Mouse (Mus musculus) cortical plate, adult 2 months (tissue): ENCODE data around the gene Smyd1. TPM values are rescaled to one million over a fixed set of nuclear protein-coding genes. Genes with fewer than 3 reads are reported as not detected.
"Not testable (repeated sequence)": the region's sequence is repeated elsewhere in the genome, so short reads cannot be mapped to it uniquely, and the experiment has no call there.

Experiments used
- H3K27ac ChIP-seq: fragments of 200-500 bp; 2 replicates; pipeline ENCODE4 v1.5.1; 2012; ENCODE audit warnings: low read length, control low read depth, inconsistent platforms; ENCODE audit not compliant: insufficient read depth
- H3K4me1 ChIP-seq: fragments of 200-500 bp; 2 replicates; pipeline ENCODE4 v1.6.1; 2011; ENCODE audit warnings: low read length; ENCODE audit not compliant: control insufficient read depth, insufficient read depth
- H3K4me3 ChIP-seq: fragments of 200-500 bp; 2 replicates; pipeline ENCODE4 v1.5.1; 2011; ENCODE audit warnings: mild to moderate bottlenecking, low read length, control low read depth; ENCODE audit not compliant: insufficient read depth
- CTCF ChIP-seq: fragments of 200-500 bp; IDR thresholded peaks from 2 replicates; pipeline ENCODE4 v1.5.1; 2011; ENCODE audit warnings: mild to moderate bottlenecking, control low read depth, low read length; ENCODE audit not compliant: insufficient read depth; ENCODE audit errors: extremely low read depth
- POLR2A ChIP-seq: fragments of 200-500 bp; IDR thresholded peaks from 2 replicates; pipeline ENCODE4 v1.6.1; 2011; ENCODE audit warnings: mild to moderate bottlenecking, low read length, control low read depth; ENCODE audit not compliant: insufficient read depth; ENCODE audit errors: extremely low read depth
- polyA plus RNA-seq: library from polyadenylated mRNA; depleted of rRNA; stranded (reverse); fragments of >200 nt; gene quantifications from 2 replicates; pipeline ENCODE4 v1.2.3, GENCODE M21; 2012

Smyd1 gene
- polyA plus RNA-seq, 1 experiment, result 1.9 TPM

DNA sequence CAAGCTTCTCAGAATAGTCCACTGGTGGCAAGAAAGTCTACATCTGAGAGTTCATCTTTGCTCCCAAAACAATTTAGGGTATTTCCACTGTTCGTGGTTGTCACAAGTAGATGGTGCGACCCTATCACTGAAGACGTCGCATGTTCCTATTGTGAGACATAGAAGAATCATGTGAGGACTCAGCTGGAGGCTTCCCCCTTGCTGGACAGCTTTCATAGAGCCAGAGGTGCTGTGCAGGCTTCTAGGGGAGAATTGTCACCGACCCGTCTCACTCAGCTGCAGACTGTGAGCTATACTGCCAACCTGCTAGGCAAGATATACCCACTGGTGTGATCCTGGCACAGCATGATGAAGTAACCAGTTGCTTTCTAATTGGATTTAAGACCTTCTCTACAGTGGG is 30.2 kb upstream of the Smyd1 start:
- Histone ChIP-seq H3K4me1 (no peaks in the 10 kb centered on the region), H3K4me3 (no peak overlapping the region), H3K27ac (no peak overlapping the region)
- no peak for TF ChIP-seq POLR2A
- TF ChIP-seq CTCF, result no peak

DNA sequence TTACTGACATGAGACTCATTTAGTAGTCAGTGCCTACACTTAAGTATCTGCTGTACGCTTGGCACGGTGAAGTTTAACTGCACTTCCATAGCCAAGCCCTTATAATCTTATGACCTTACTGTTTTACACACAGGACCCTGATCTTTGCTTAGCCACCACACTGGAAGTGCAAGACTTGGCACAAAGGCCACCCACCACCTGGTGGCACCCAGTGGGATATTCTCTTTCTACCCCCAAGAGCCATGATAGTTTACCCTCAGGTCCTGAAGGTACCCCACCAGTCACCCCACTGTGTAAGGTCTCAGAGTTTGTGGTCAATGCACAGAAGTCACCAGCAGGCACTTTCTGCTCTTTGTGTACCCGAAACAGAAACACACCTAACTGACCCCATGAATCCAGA is 29.2 kb upstream of the Smyd1 start:
- Histone ChIP-seq H3K4me1 (no peaks in the 10 kb centered on the region), H3K27ac (no peak overlapping the region), H3K4me3 (no peak overlapping the region)
- TF ChIP-seq CTCF (no peak), POLR2A (no peak)

DNA sequence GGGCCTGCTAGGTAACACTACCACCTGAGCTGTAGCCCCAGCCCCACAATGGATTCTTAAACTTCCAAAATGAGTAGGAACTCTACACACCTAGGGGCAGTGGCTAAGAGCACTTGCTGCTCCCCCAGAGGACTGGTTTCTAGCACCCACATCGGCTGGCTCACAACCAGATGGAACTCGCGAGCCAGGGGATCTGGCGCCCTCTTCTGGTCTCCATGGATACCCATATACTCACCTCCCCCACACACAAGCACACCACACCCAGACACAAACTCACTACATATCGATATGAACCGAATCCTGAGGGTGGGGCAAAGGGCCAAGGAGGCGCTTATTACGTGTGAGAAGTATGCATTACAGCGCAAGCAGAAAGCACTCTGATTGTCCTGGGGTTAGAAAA is 26.0 kb upstream of the Smyd1 start:
- Histone ChIP-seq H3K4me3 (no peak overlapping the region), H3K4me1 (no peaks in the 10 kb centered on the region), H3K27ac (no peak overlapping the region)
- TF ChIP-seq CTCF (no peak), POLR2A (no peak)

DNA sequence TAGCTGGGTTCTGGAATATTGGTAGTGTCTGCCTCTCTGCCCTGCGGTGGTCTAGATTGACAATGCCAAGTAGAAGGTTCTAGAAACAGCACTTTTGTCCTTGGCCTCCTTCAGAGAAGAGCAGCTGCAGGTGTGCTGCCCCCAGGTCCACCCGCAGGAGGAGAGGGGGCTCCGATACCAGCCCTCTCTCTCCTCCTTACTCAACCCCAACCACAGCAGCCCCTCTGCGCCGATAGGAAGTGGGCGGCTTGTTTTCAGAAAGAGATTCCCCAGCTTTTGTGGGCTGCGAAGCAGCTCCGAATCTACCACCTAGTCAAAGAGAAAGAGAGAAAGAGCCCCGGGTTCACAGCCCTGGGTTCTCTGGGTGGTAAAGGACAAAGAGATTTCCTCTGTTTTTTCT is 19.1 kb upstream of the Smyd1 start:
- Histone ChIP-seq H3K4me1 (no peaks in the 10 kb centered on the region), H3K4me3 (no peak overlapping the region), H3K27ac (no peak overlapping the region)
- TF ChIP-seq CTCF, result no peak
- TF ChIP-seq POLR2A, result no peak

DNA sequence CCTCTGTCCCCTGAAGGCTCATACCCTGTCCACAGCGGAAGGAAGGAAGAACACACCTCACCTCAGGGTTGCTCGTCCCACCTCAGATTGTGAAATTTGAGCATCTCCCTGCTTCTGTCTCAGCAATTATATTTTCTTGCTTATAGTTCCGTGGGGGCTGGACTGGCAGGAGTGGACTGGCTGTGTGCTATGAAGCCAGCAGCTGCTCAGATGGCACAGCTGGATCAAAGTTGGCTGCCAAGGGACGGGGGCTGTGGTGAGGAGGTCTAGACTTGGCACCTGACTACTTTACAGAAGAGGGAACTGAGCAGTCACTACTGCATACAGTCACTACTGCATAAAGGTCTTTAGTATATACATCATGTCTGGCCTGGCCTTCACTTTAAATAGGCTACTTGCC is 17.3 kb upstream of the Smyd1 start:
- TF ChIP-seq CTCF, result no peak
- TF ChIP-seq POLR2A, result no peak
- H3K4me1 ChIP-seq, result no peaks in the 10 kb centered on the region
- no peak overlapping the region for H3K27ac ChIP-seq
- H3K4me3 ChIP-seq, result no peak overlapping the region

DNA sequence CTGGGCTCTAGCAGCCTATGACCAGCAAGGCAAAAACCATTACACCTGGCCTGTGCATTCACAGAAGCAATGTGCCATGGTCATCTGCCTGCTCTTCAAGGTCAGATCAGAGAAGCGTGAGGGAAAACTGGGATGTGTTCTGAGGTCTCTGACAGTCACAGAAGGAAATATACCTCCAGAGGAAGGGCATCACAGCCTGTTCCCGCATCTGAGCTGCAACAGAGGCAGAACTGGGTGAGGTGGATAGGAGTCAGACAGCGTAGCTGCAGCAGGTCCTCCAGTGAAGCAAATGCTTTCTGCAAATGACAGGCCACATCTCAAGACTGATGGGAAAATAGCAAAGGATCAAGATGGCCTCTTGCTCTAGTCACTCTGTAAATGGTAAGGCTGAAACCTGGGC is 16.9 kb upstream of the Smyd1 start:
- no peaks in the 10 kb centered on the region for H3K4me1 ChIP-seq
- no peak overlapping the region for H3K27ac ChIP-seq
- TF ChIP-seq CTCF (no peak), POLR2A (no peak)
- H3K4me3 ChIP-seq, result no peak overlapping the region

DNA sequence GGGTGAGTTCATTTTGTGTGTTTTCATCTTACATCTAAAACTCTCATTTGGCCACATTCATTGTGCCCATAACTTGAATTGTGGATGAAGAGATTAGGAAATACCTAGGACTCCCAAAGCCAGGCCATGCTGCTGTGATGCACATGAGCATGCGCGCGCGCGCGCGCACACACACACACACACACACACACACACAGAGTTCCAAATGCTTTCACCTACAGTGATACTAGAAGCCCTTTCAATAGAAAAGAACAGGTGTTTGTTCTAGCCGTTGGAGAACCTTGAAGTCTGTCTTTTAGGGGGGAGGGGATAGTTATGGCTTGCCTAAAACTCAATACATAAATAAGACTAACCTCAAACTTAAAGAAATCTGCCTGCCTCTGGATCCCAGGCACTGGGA is 15.6 kb upstream of the Smyd1 start:
- H3K4me3 ChIP-seq, result no peak overlapping the region
- no peaks in the 10 kb centered on the region for H3K4me1 ChIP-seq
- no peak overlapping the region for H3K27ac ChIP-seq
- no peak for TF ChIP-seq POLR2A
- no peak for TF ChIP-seq CTCF

DNA sequence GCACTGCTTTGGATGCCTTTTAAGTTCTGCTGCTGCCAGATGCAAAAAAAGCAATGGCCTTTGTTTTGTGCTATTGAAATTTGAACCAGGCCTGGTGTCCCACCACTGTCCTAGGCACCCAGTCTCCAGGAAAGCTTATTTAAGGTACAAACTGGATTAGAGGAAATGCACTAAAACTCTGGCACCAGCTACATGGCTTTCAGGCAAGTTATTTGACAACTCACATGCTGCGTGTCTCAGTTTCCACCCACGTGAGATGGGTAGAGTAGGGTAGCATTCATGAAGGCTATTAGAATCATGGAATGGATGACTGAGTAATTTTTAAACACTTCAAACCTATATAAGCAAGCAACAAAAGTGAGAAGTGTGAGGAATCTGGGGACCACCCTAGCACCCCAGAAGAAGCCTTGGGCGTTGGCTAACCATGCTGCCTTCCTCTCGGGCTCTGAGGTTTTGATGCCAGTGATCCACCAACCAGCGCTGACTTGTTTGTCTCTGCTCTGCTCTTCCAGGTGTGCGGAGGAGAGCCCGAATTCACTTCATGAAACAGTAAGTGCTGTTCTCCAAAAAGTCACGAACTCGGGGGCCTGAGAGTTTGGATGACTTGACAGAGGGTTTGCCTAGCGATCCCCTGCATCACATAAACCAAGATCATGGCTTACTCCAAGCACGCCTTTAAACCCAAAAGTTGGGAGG is 11.7 kb upstream of the Smyd1 start:
- no peak overlapping the region for H3K4me3 ChIP-seq
- TF ChIP-seq CTCF (no peak), POLR2A (no peak)
- H3K27ac ChIP-seq, result no peak overlapping the region
- H3K4me1 ChIP-seq, result no peaks in the 10 kb centered on the region

DNA sequence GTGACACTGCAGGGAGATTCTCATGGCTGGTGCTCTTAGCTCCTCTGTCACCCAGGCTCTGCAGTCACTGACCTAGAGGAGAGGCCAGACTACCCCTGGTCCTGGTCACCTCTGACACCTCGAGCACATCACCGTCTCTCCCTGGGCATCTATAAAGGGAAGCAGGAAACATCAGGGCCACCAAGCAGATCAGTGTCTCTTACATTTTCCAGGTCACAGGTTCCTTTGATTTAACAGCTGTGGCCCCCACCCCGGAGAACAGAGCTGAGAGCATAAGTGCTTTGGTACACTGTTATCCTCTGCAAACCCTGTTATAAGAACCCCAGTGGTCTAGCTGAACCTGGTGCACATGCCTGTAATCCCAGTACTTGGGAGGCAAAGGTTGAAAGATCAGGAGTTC is 11.0 kb upstream of the Smyd1 start:
- no peak overlapping the region for H3K27ac ChIP-seq
- no peak overlapping the region for H3K4me3 ChIP-seq
- TF ChIP-seq CTCF (no peak), POLR2A (no peak)
- H3K4me1 ChIP-seq, result no peaks in the 10 kb centered on the region

DNA sequence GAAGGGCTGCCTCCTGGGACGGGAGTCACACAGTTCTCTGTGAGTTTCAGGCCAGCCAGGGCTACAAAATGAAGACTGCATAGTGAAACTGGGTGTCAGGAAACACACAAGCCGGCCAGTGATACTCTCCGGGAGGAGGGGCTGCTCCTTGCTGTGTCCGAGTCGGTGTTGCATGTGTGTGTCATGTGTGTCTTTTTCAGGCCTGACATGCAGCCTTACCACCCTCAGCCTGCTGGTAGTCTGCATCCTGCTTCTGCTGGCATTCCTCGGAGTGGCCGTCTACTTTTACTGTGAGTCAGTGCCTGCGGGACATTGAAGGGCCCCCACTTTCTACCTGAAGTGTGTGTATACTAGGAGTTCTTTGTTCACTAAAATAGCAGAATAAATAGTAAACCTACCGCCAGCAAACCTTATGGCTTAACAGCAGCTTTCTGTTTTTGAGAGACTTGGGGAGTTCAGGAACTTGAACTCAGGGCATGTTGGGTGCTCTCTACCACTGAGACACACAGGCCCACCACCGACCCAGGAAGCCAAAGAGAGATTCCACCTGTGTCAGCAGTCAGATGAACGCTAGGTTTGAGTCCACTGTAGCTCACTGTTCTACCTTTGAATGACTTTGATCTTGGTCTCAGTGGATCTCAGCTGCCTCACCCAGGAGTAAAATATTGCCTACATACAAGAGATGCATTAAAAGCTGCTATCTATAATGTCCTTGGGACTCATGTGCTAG is 10.4 kb upstream of the Smyd1 start:
- no peak overlapping the region for H3K4me3 ChIP-seq
- TF ChIP-seq CTCF (no peak), POLR2A (no peak)
- H3K27ac ChIP-seq, result no peak overlapping the region
- H3K4me1 ChIP-seq, result no peaks in the 10 kb centered on the region

DNA sequence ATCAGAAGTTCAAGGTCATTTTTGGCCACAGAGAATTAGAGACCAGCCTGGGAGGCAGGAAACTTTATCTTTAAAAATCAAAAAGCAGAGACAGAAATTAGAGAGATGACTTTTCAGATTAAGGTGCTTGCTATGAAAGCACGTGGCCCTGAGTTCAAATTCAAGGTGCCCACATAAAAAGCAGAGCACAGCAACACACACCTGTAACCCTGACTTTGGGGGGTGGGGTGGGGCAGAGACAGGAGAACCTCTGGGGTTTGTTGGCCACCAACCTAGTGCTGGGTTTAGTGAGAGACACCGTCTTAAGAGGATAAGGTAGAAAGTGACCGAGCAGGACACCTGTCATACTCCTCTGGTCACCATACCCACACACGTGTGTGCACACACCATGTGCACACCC is 9.5 kb upstream of the Smyd1 start:
- not testable (repeated sequence) for H3K27ac ChIP-seq, H3K4me1 ChIP-seq, H3K4me3 ChIP-seq
